Mouse (Mus musculus): ENCODE results near the gene BC035044. TPM values are rescaled to one million over a fixed set of nuclear protein-coding genes. Genes with fewer than 3 reads are reported as not detected.
"Not testable (repeated sequence)": the region's sequence is repeated elsewhere in the genome, so short reads cannot be mapped to it uniquely, and the experiment has no call there.

The BC035044 gene
- polyA plus RNA-seq, 1 experiment from 2014 or later = 11.9 TPM

- H3K4me2 ChIP-seq (ENCODE audit: low read depth, low read length) = no peak overlapping the region
- 68% methylated on average over 2 of the region's 2 CpGs for WGBS (ENCODE audit: insufficient replicate concordance)
These were observed 9.1 kb upstream of the BC035044 start for GRCm38 (mm10) chr6:128900044-128900443.

GRCm38 (mm10) chr6:128895404-128896001 is 4.6 kb upstream of the BC035044 start:
- DNase-seq (no peak), ATAC-seq (no peak)
- no peak overlapping the region for H3K4me3 ChIP-seq (ENCODE audit: low read depth, low read length)
- no peaks in the 10 kb centered on the region for H3K27me3 ChIP-seq (ENCODE audit: insufficient read depth, low read length)
- no peaks in the 10 kb centered on the region for H3K4me1 ChIP-seq (ENCODE audit: insufficient read depth)
- 59% methylated on average over 3 of the region's 3 CpGs for WGBS (ENCODE audit: insufficient replicate concordance)
- H3K4me2 ChIP-seq (ENCODE audit: low read depth, low read length) = no peak overlapping the region
- H3K27ac ChIP-seq (ENCODE audit: low read depth) = no peak overlapping the region
- TF ChIP-seq CTCF (IDR thresholded peaks at IDR 0.05; ENCODE audit: low read depth) = no peak
- TF ChIP-seq EP300 (IDR thresholded peaks at IDR 0.05; ENCODE audit: low read depth) = no peak
- H3K36me3 ChIP-seq (replicated peaks; ENCODE audit: insufficient read depth, low read length) = no peaks in the 10 kb centered on the region
- no peaks in the 10 kb centered on the region for H3K9me3 ChIP-seq (ENCODE audit: low read length)
- H3K9ac ChIP-seq (replicated peaks) = no peak overlapping the region

More at GRCm38 (mm10) chr6:128900044-128900443, 9.1 kb upstream of the BC035044 start:
- Histone ChIP-seq H3K27ac (ENCODE audit: low read depth) (no peak overlapping the region), H3K4me1 (ENCODE audit: insufficient read depth) (no peaks in the 10 kb centered on the region), H3K36me3 (replicated peaks; ENCODE audit: insufficient read depth, low read length) (no peaks in the 10 kb centered on the region), H3K4me3 (ENCODE audit: low read depth, low read length) (no peak overlapping the region), H3K27me3 (ENCODE audit: insufficient read depth, low read length) (no peaks in the 10 kb centered on the region), H3K9me3 (ENCODE audit: low read length) (no peaks in the 10 kb centered on the region), H3K9ac (replicated peaks) (no peak overlapping the region)
- DNase-seq = no peak
- no peak for TF ChIP-seq EP300 (IDR thresholded peaks at IDR 0.05; ENCODE audit: low read depth)
- 0 out of 2 replicates have a peak, but pooled peaks have one; percentile 21 for TF ChIP-seq CTCF (IDR thresholded peaks at IDR 0.05; ENCODE audit: low read depth)
- no peak for ATAC-seq

- Histone ChIP-seq H3K9me3 (ENCODE audit: low read length) (no peaks in the 10 kb centered on the region), H3K4me2 (ENCODE audit: low read depth, low read length) (peak overlapping the region; percentile 58), H3K27ac (ENCODE audit: low read depth) (0 out of 2 replicates have a peak overlapping the region, but pooled peaks have one; percentile 18), H3K4me1 (ENCODE audit: insufficient read depth) (no peaks in the 10 kb centered on the region), H3K4me3 (ENCODE audit: low read depth, low read length) (peak overlapping the region; percentile 36), H3K36me3 (replicated peaks; ENCODE audit: insufficient read depth, low read length) (no peaks in the 10 kb centered on the region), H3K27me3 (ENCODE audit: insufficient read depth, low read length) (no peaks in the 10 kb centered on the region), H3K9ac (replicated peaks) (no peak overlapping the region)
- ATAC-seq = peak; percentile 67
- no peak for DNase-seq
- peak; percentile 18; the same call in 1 of the 2 replicates for TF ChIP-seq CTCF (IDR thresholded peaks at IDR 0.05; ENCODE audit: low read depth)
- TF ChIP-seq EP300 (IDR thresholded peaks at IDR 0.05; ENCODE audit: low read depth) = no peak
- WGBS (ENCODE audit: insufficient replicate concordance) = 30% methylated on average over 5 of the region's 5 CpGs
These were observed 2.1 kb downstream of the BC035044 start for GRCm38 (mm10) chr6:128888834-128889233.

GRCm38 (mm10) chr6:128887091-128887790 is 3.7 kb downstream of the BC035044 start, which contains the start of gene Clec2i:
Clec2i (plus strand) TSS chr6:128887588.
- H3K9ac ChIP-seq (replicated peaks); H3K27me3 ChIP-seq (ENCODE audit: insufficient read depth, low read length); DNase-seq; ATAC-seq; H3K9me3 ChIP-seq (ENCODE audit: low read length); H3K36me3 ChIP-seq (replicated peaks; ENCODE audit: insufficient read depth, low read length); H3K4me1 ChIP-seq (ENCODE audit: insufficient read depth): not testable (repeated sequence)
- WGBS (ENCODE audit: insufficient replicate concordance) = 62% methylated on average over 6 of the region's 6 CpGs
- peak within 1 kb of the TSS; percentile 36 for H3K4me3 ChIP-seq (ENCODE audit: low read depth, low read length)
- H3K27ac ChIP-seq (ENCODE audit: low read depth) = 0 out of 2 replicates have a peak within 1 kb of the TSS, but pooled peaks have one; percentile 7
- H3K4me2 ChIP-seq (ENCODE audit: low read depth, low read length) = peak within 1 kb of the TSS; percentile 58

GRCm38 (mm10) chr6:128871910-128872610 is 18.9 kb downstream of the BC035044 start:
- no peak overlapping the region for H3K4me2 ChIP-seq (ENCODE audit: low read depth, low read length)
- whole genome bisulfite sequencing (ENCODE audit: insufficient replicate concordance) = 54% methylated on average over 1 of the region's 1 CpGs
- no peak overlapping the region for H3K27ac ChIP-seq (ENCODE audit: low read depth)
- H3K9ac ChIP-seq (replicated peaks) = no peak overlapping the region
- H3K4me3 ChIP-seq (ENCODE audit: low read depth, low read length) = no peak overlapping the region
- TF ChIP-seq EP300 (IDR thresholded peaks at IDR 0.05; ENCODE audit: low read depth) = no peak
- no peak for DNase-seq
- H3K27me3 ChIP-seq (ENCODE audit: insufficient read depth, low read length) = no peaks in the 10 kb centered on the region
- no peaks in the 10 kb centered on the region for H3K4me1 ChIP-seq (ENCODE audit: insufficient read depth)
- no peaks in the 10 kb centered on the region for H3K36me3 ChIP-seq (replicated peaks; ENCODE audit: insufficient read depth, low read length)
- ATAC-seq = no peak
- H3K9me3 ChIP-seq (ENCODE audit: low read length) = no peaks in the 10 kb centered on the region

GRCm38 (mm10) chr6:128868861-128869260 is 22.1 kb downstream of the BC035044 start:
- TF ChIP-seq EP300 (IDR thresholded peaks at IDR 0.05; ENCODE audit: low read depth) = no peak
- no peak for TF ChIP-seq CTCF (IDR thresholded peaks at IDR 0.05; ENCODE audit: low read depth)
- WGBS (ENCODE audit: insufficient replicate concordance) = 58% methylated on average over 3 of the region's 3 CpGs
- no peaks in the 10 kb centered on the region for H3K27me3 ChIP-seq (ENCODE audit: insufficient read depth, low read length)
- H3K4me1 ChIP-seq (ENCODE audit: insufficient read depth) = no peaks in the 10 kb centered on the region
- H3K36me3 ChIP-seq (replicated peaks; ENCODE audit: insufficient read depth, low read length) = no peaks in the 10 kb centered on the region
- no peak overlapping the region for H3K27ac ChIP-seq (ENCODE audit: low read depth)
- no peak overlapping the region for H3K4me2 ChIP-seq (ENCODE audit: low read depth, low read length)
- DNase-seq = no peak
- H3K9me3 ChIP-seq (ENCODE audit: low read length) = no peaks in the 10 kb centered on the region
- H3K4me3 ChIP-seq (ENCODE audit: low read depth, low read length) = no peak overlapping the region
- H3K9ac ChIP-seq (replicated peaks) = no peak overlapping the region
- no peak for ATAC-seq

Data from liver, postnatal 0 days (tissue).